Mouse (Mus musculus): ENCODE data around the gene Ddx28.

Ddx28 gene

DNA sequence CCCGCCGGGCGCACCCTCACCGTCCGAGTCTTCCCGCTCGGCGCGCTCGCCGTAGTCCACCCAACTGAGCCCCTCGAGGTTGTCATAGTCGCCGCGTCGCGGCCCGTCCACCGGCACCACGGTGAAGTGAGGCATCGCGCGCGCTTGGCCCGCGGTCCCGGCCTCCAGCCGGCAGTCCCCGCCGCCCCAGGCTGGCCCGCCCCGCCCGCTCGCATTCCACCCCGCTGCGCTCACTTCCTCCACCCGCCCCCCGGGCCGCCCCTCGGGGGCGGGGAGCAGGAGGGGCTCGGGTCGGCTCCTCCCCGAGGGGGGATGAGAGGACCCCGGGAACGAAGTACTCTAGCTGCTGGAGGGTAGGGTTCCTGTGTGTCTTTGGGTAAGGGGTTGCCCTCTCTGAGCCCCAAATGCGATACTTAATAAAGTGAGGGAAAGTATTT, 45.8 kb downstream of the Ddx28 start, which contains the start of gene Slc12a4:
TSS of gene Slc12a4 (minus strand) at position 193 of the 437 bp plus-strand sequence.
- peak; percentile 88 to 93 for DNase-seq

DNA sequence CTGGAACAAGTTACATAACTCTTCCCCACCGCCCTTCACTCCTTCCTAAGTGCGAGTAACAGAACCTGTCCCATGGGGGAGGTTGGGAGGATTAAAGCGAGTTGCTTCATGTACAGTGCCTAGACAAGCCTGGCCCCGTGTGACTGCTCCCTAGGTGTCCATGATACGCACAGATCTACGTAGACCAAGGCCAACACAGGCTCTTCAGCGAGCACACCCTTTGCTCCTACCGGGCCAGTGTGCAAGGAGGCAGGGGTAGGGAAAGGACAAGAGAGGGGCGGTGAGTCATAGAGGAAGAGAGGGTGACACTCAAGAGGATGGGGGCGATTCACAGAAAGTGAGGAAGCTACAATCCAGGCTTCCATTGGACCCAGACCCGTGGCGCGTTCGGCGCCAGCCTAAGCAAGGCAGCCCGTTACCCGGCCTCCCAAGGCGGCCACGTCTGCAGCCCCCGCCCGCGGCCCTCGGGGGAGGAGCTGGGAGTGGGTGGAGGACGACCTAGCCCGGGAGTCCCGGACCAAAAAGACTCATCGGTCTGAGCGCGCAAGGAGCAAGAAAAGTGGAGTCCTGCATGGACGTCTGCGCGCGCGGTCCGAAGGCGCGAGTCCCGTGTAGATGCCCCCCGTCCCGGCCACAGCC, 46.3 kb downstream of the Ddx28 start:
- peak; percentile 71 to 79 for DNase-seq

DNA sequence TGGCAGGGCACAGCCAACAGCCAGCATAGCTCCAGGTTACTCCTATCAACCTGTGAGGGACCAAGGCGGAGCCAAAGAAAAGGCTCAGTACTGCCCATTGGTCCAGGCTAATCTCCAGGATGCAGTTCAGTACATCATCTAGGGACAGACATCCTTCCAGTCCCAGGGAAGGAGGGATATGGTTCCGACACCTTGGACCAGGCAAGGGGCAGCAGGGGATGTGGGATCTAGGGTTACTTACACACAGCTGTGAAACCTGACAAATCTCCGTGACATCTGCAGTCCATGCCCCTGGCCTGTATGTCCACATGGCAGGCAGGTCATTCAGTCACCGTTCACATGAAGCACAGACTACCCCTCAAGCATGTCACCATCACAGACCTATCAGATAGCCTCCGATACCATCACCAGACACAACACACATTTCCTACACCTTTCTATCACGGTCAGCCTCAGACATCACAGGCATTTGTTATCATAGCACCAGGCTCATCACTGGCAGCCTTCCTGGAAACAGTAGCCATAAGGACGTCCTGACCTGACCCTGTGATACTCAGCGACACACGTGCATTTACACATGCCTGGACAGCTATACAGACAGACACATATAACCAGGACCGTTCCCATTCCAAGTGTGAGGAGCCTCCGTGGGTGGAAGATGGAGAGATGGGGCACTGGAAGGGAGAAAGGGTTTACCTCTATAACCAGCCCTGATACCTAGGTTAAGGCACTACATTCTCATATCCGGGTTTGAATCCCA, 47.0 kb downstream of the Ddx28 start:
- no peak for DNase-seq

DNA sequence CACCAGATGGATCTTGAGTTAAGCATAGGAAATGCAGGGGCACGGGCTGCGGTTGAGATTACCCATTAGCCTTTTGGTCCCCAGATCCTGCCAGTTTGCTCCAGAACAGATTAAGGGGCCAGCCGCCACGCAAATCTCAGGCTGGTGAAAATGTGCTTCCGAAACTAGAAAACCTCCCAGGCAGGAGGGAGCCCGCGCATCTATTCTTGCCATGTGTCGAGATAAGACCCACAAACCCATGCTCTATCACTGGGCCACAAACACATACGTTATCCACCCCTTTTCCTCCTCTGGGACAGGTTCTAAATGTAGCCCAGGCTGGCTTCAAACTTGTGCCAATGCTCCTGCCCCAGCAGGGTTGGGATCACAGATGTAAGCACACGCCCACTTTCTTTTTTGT, 50.1 kb downstream of the Ddx28 start:
- no peak for DNase-seq

DNA sequence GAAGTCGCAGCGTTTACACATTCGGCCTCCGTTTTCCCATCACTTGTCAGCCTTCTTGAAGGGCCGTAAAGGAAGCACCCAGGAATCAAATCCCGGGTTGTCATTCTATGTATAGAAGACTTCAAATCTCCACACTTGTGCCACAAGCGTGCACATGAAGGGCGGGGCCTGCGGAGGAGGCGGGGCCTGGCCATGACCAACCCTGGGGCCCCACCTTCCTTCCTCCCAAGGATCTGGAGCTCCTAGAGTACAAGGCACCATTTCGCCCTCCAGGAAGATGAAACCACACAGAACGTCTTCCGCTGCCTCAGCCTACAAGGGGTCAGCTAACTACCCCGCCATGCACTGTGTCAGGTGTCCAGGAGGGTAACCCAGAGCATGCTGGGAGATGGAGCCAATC, 50.6 kb downstream of the Ddx28 start:
- no peak for DNase-seq

All from kidney, postnatal 4 days (tissue).